Mouse (Mus musculus): ENCODE data around the gene Ssh2. TPM values are rescaled to one million over a fixed set of nuclear protein-coding genes. Genes with fewer than 3 reads are reported as not detected.

Gene Ssh2
- polyA plus RNA-seq, 1 experiment from 2014 or later: 7.4 TPM

DNA sequence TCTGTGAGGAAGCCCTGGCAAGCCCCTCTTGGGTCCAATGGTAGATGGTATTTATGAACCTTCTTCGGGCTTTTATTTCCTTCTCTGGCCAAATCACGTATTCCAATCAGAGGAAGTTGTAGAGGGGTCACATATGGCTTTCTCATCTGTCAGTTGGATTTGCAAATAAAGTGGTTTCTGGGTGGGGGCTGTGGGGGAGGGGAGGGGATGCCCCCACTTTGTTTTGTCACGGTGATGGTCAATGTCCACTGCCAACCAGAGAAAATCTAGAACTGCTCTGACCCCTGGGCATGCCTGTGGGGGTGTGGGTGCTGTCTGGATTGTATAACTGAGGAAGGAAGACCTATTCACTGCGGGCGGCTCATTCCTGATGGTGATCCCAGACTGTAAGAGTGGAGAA lies 22.7 kb upstream of the Ssh2 start:
- 45% methylated on average over 5 of the region's 5 CpGs for WGBS
- H3K9ac ChIP-seq (replicated peaks; ENCODE audit: low read length): no peak overlapping the region
- no peaks in the 10 kb centered on the region for H3K27me3 ChIP-seq (ENCODE audit: insufficient read depth, low read length)
- no peak for ATAC-seq (ENCODE audit: low FRiP score, low TSS enrichment)
- H3K4me2 ChIP-seq (replicated peaks; ENCODE audit: low read depth, low read length): no peak overlapping the region
- H3K27ac ChIP-seq (ENCODE audit: low read length): peak overlapping the region; percentile 38; the same call in 1 of the 2 replicates
- peaks cover 19% of the 10 kb centered on the region for H3K4me1 ChIP-seq (ENCODE audit: insufficient read depth, low read length)
- no peak overlapping the region for H3K4me3 ChIP-seq (ENCODE audit: low read length)
- no peaks in the 10 kb centered on the region for H3K36me3 ChIP-seq (ENCODE audit: insufficient read depth, low read length)
- H3K9me3 ChIP-seq (ENCODE audit: low read length): no peaks in the 10 kb centered on the region

GRCm38 (mm10) chr11:77193941-77194553 lies 22.0 kb upstream of the Ssh2 start:
- Histone ChIP-seq H3K9me3 (ENCODE audit: low read length) (no peaks in the 10 kb centered on the region), H3K9ac (replicated peaks; ENCODE audit: low read length) (no peak overlapping the region), H3K4me2 (replicated peaks; ENCODE audit: low read depth, low read length) (no peak overlapping the region), H3K36me3 (ENCODE audit: insufficient read depth, low read length) (no peaks in the 10 kb centered on the region), H3K4me1 (ENCODE audit: insufficient read depth, low read length) (peaks cover 19% of the 10 kb centered on the region), H3K4me3 (ENCODE audit: low read length) (no peak overlapping the region), H3K27ac (ENCODE audit: low read length) (0 out of 2 replicates have a peak overlapping the region, but pooled peaks have one; percentile 34), H3K27me3 (ENCODE audit: insufficient read depth, low read length) (no peaks in the 10 kb centered on the region)
- peak; percentile 42 for ATAC-seq (ENCODE audit: low FRiP score, low TSS enrichment)
- WGBS: 29% methylated on average over 6 of the region's 6 CpGs

DNA sequence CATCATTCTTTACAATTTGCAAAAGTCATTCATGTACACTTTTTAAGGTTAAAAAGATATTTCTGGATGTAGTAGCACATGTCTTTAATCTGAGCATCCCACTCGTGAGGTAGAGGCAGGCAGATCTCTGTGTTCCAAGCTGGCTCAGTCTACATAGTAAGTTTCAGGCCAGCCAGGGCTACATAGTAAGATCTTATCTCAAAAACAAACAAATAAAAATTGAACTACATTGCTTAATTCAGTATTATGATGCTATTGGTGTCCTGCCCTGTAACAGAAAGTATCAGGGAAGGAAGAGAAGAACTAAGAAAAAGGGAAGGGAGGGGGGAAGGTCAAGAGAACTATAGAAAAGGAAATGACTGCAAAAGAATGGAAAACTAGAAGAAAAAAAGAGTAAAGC lies 21.3 kb upstream of the Ssh2 start:
- Histone ChIP-seq H3K36me3 (ENCODE audit: insufficient read depth, low read length) (no peaks in the 10 kb centered on the region), H3K4me1 (ENCODE audit: insufficient read depth, low read length) (peaks cover 21% of the 10 kb centered on the region), H3K4me3 (ENCODE audit: low read length) (no peak overlapping the region), H3K27me3 (ENCODE audit: insufficient read depth, low read length) (no peaks in the 10 kb centered on the region), H3K9ac (replicated peaks; ENCODE audit: low read length) (no peak overlapping the region), H3K9me3 (ENCODE audit: low read length) (no peaks in the 10 kb centered on the region), H3K27ac (ENCODE audit: low read length) (no peak overlapping the region), H3K4me2 (replicated peaks; ENCODE audit: low read depth, low read length) (no peak overlapping the region)
- WGBS: 78% methylated on average over 1 of the region's 1 CpGs
- no peak for ATAC-seq (ENCODE audit: low FRiP score, low TSS enrichment)

- no peak overlapping the region for H3K9ac ChIP-seq (replicated peaks; ENCODE audit: low read length)
- H3K4me3 ChIP-seq (ENCODE audit: low read length): no peak overlapping the region
- H3K9me3 ChIP-seq (ENCODE audit: low read length): no peaks in the 10 kb centered on the region
- H3K27ac ChIP-seq (ENCODE audit: low read length): peak overlapping the region; percentile 52; the same call in 1 of the 2 replicates
- H3K36me3 ChIP-seq (ENCODE audit: insufficient read depth, low read length): no peaks in the 10 kb centered on the region
- no peak overlapping the region for H3K4me2 ChIP-seq (replicated peaks; ENCODE audit: low read depth, low read length)
- no peak for ATAC-seq (ENCODE audit: low FRiP score, low TSS enrichment)
- no peaks in the 10 kb centered on the region for H3K27me3 ChIP-seq (ENCODE audit: insufficient read depth, low read length)
- peaks cover 23% of the 10 kb centered on the region for H3K4me1 ChIP-seq (ENCODE audit: insufficient read depth, low read length)
- WGBS: 77% methylated on average over 11 of the region's 11 CpGs
Measured at GRCm38 (mm10) chr11:77195360-77196109, 20.6 kb upstream of the Ssh2 start.

GRCm38 (mm10) chr11:77196181-77197143 lies 19.6 kb upstream of the Ssh2 start:
- Histone ChIP-seq H3K9me3 (ENCODE audit: low read length) (no peaks in the 10 kb centered on the region), H3K36me3 (ENCODE audit: insufficient read depth, low read length) (no peaks in the 10 kb centered on the region), H3K4me1 (ENCODE audit: insufficient read depth, low read length) (peaks cover 23% of the 10 kb centered on the region), H3K4me3 (ENCODE audit: low read length) (no peak overlapping the region), H3K4me2 (replicated peaks; ENCODE audit: low read depth, low read length) (0 out of 2 replicates have a peak overlapping the region, but pooled peaks have one; percentile 11), H3K27me3 (ENCODE audit: insufficient read depth, low read length) (no peaks in the 10 kb centered on the region), H3K9ac (replicated peaks; ENCODE audit: low read length) (no peak overlapping the region), H3K27ac (ENCODE audit: low read length) (peak overlapping the region; percentile 77)
- peak; percentile 61; the same call in 1 of the 2 replicates for ATAC-seq (ENCODE audit: low FRiP score, low TSS enrichment)
- 34% methylated on average over 4 of the region's 4 CpGs for WGBS

- 0 out of 2 replicates have a peak overlapping the region, but pooled peaks have one; percentile 10 for H3K4me2 ChIP-seq (replicated peaks; ENCODE audit: low read depth, low read length)
- H3K4me3 ChIP-seq (ENCODE audit: low read length): no peak overlapping the region
- ATAC-seq (ENCODE audit: low FRiP score, low TSS enrichment): no peak
- H3K9me3 ChIP-seq (ENCODE audit: low read length): no peaks in the 10 kb centered on the region
- peaks cover 12% of the 10 kb centered on the region for H3K4me1 ChIP-seq (ENCODE audit: insufficient read depth, low read length)
- WGBS: 43% methylated on average over 4 of the region's 4 CpGs
- peak overlapping the region; percentile 68; the same call in 1 of the 2 replicates for H3K27ac ChIP-seq (ENCODE audit: low read length)
- H3K36me3 ChIP-seq (ENCODE audit: insufficient read depth, low read length): no peaks in the 10 kb centered on the region
- no peak overlapping the region for H3K9ac ChIP-seq (replicated peaks; ENCODE audit: low read length)
- H3K27me3 ChIP-seq (ENCODE audit: insufficient read depth, low read length): no peaks in the 10 kb centered on the region
Measured at GRCm38 (mm10) chr11:77199636-77200035, 16.5 kb upstream of the Ssh2 start.

DNA sequence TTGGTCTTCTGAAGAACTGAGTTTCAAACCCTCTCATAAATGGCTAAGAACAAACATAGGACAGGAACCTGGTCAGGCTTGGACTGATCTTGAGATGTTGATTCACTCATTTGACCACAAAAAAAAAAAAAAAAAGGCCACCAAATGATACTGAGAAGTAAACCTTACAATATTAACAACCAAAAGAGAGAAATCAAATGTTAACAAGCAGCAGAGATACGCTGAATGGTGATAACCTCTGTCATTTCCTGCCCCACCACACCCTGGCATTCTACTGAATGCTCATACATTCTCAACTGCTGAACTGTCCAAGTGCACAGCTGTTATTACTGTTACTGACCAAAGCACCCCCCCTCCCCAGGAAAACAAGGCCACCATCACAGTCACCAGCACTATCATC lies 15.4 kb upstream of the Ssh2 start:
- 76% methylated on average over 1 of the region's 1 CpGs for WGBS
- no peak for ATAC-seq (ENCODE audit: low FRiP score, low TSS enrichment)
- Histone ChIP-seq H3K9me3 (ENCODE audit: low read length) (no peaks in the 10 kb centered on the region), H3K4me1 (ENCODE audit: insufficient read depth, low read length) (peaks cover 8% of the 10 kb centered on the region), H3K27me3 (ENCODE audit: insufficient read depth, low read length) (no peaks in the 10 kb centered on the region), H3K4me3 (ENCODE audit: low read length) (no peak overlapping the region), H3K36me3 (ENCODE audit: insufficient read depth, low read length) (no peaks in the 10 kb centered on the region), H3K9ac (replicated peaks; ENCODE audit: low read length) (no peak overlapping the region), H3K27ac (ENCODE audit: low read length) (no peak overlapping the region), H3K4me2 (replicated peaks; ENCODE audit: low read depth, low read length) (no peak overlapping the region)

- ATAC-seq (ENCODE audit: low FRiP score, low TSS enrichment): no peak
- H3K36me3 ChIP-seq (ENCODE audit: insufficient read depth, low read length): no peaks in the 10 kb centered on the region
- no peaks in the 10 kb centered on the region for H3K27me3 ChIP-seq (ENCODE audit: insufficient read depth, low read length)
- H3K27ac ChIP-seq (ENCODE audit: low read length): no peak overlapping the region
- no peak overlapping the region for H3K9ac ChIP-seq (replicated peaks; ENCODE audit: low read length)
- H3K9me3 ChIP-seq (ENCODE audit: low read length): no peaks in the 10 kb centered on the region
- no peak overlapping the region for H3K4me2 ChIP-seq (replicated peaks; ENCODE audit: low read depth, low read length)
- peaks cover 15% of the 10 kb centered on the region for H3K4me1 ChIP-seq (ENCODE audit: insufficient read depth, low read length)
- H3K4me3 ChIP-seq (ENCODE audit: low read length): no peak overlapping the region
- whole genome bisulfite sequencing: 90% methylated on average over 1 of the region's 1 CpGs
Measured at GRCm38 (mm10) chr11:77214142-77214692, 1.9 kb upstream of the Ssh2 start.

DNA sequence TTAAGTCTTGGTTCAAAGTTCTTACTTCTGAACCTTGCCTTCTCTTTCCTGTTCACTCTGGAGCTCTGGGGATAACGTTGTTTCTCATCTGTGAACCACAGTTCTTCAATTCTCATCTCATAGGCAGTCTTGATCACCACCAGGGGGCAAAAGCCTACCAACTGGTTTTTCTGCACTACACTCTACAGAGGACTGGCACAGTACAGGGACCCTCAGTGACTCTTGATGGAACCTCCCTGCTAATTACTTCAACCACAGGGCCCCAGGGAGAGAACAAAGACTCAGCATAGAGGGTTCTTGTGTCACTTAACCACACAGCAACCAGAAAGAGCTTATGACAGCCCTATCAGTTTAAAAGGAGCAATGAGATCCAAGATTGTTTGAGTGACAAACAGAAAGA lies 1.3 kb upstream of the Ssh2 start:
- no peak overlapping the region for H3K4me2 ChIP-seq (replicated peaks; ENCODE audit: low read depth, low read length)
- no peaks in the 10 kb centered on the region for H3K9me3 ChIP-seq (ENCODE audit: low read length)
- no peak overlapping the region for H3K27ac ChIP-seq (ENCODE audit: low read length)
- no peak overlapping the region for H3K9ac ChIP-seq (replicated peaks; ENCODE audit: low read length)
- no peaks in the 10 kb centered on the region for H3K36me3 ChIP-seq (ENCODE audit: insufficient read depth, low read length)
- no peak for ATAC-seq (ENCODE audit: low FRiP score, low TSS enrichment)
- 6% methylated on average over 1 of the region's 1 CpGs for WGBS
- peaks cover 15% of the 10 kb centered on the region for H3K4me1 ChIP-seq (ENCODE audit: insufficient read depth, low read length)
- no peak overlapping the region for H3K4me3 ChIP-seq (ENCODE audit: low read length)
- no peaks in the 10 kb centered on the region for H3K27me3 ChIP-seq (ENCODE audit: insufficient read depth, low read length)

All from kidney, embryonic 16.5 days (tissue).